Mouse (Mus musculus) adrenal gland, adult 2 months (tissue): Measurements from ENCODE around the gene Zfyve16. TPM values are rescaled to one million over a fixed set of nuclear protein-coding genes. Genes with fewer than 3 reads are reported as not detected.

ENCODE experiments used
- DNase-seq: peaks from one replicate; pipeline ENCODE4 v3.0.0; 2021
- polyA plus RNA-seq: library from polyadenylated mRNA; depleted of rRNA; stranded (reverse); fragments of >200 nt; gene quantifications from 2 replicates; pipeline ENCODE4 v1.2.3, GENCODE M21; 2012; rRNA removed
- total RNA-seq, 2 experiments: library from RNA; stranded (reverse); gene quantifications; 2 replicates each; pipeline ENCODE4 v1.2.3; 2021

The Zfyve16 gene
- total and polyA plus RNA-seq, 3 experiments = 1.0 to 25.1 (median 22.1) TPM

- DNase-seq = no peak
Measured at GRCm38 (mm10) chr13:92467891-92468290, 62.8 kb downstream of the Zfyve16 start.

GRCm38 (mm10) chr13:92464698-92465097 lies 66.0 kb downstream of the Zfyve16 start:
- no peak for DNase-seq

GRCm38 (mm10) chr13:92446872-92447271 lies 83.8 kb downstream of the Zfyve16 start:
- no peak for DNase-seq

- no peak for DNase-seq
Measured at GRCm38 (mm10) chr13:92440286-92440685, 90.4 kb downstream of the Zfyve16 start.

- DNase-seq = no peak
Measured at GRCm38 (mm10) chr13:92438656-92439055, 92.0 kb downstream of the Zfyve16 start.

Other genes starting within 250 kb of the Zfyve16 start
- gene Gm20379, start 224.9 kb downstream of the Zfyve16 start, total RNA-seq = not detected
- not detected in 2 replicates for gene Gm20379, start 224.9 kb downstream of the Zfyve16 start, polyA plus RNA-seq
- gene Dhfr, start 176.1 kb downstream of the Zfyve16 start, total RNA-seq = 1 to 10 TPM; 2.3 to 2.9 TPM
- 0.83 and 1.1 TPM in 2 replicates for gene Dhfr, start 176.1 kb downstream of the Zfyve16 start, polyA plus RNA-seq
- 10 to 100 TPM; 17.9 to 21.6 TPM for gene Msh3, start 175.9 kb downstream of the Zfyve16 start, total RNA-seq
- gene Msh3, start 175.9 kb downstream of the Zfyve16 start, polyA plus RNA-seq = 7.2 and 7.3 TPM in 2 replicates
- gene Ankrd34b, start 105.0 kb downstream of the Zfyve16 start, total RNA-seq = 1 to 10 TPM; 1.2 to 1.4 TPM
- 0.25 and 0.38 TPM in 2 replicates for gene Ankrd34b, start 105.0 kb downstream of the Zfyve16 start, polyA plus RNA-seq
- gene Fam151b, start 46.9 kb downstream of the Zfyve16 start, total RNA-seq = 1 to 10 TPM; 6.1 to 6.2 TPM
- 1.2 and 2.3 TPM in 2 replicates for gene Fam151b, start 46.9 kb downstream of the Zfyve16 start, polyA plus RNA-seq
- not detected for gene Spz1, start 45.3 kb upstream of the Zfyve16 start, total RNA-seq
- gene Spz1, start 45.3 kb upstream of the Zfyve16 start, polyA plus RNA-seq = not detected in 2 replicates
- gene Serinc5, start 80.2 kb upstream of the Zfyve16 start, total RNA-seq = 100 to 1,000 TPM in 1 of 2 experiments, 10 to 100 TPM in 1; 39.4 to 119 TPM
- gene Serinc5, start 80.2 kb upstream of the Zfyve16 start, polyA plus RNA-seq = 20.0 and 38.6 TPM in 2 replicates